Mouse (Mus musculus) heart, adult 2 months (tissue): ENCODE results near the gene Prkch.

Experiments
- CTCF ChIP-seq: fragments of 200-600 bp; IDR thresholded peaks from 2 replicates; pipeline ENCODE4 v1.8.1; 2022; ENCODE audit warnings: antibody characterized with exemption, mild to moderate bottlenecking, moderate library complexity
- EP300 ChIP-seq: fragments of 200-500 bp; IDR thresholded peaks from 2 replicates; pipeline ENCODE4 v1.6.1; 2011; ENCODE audit warnings: low read depth, low read length, control low read depth; ENCODE audit not compliant: insufficient read depth
- POLR2A ChIP-seq: fragments of 200-500 bp; IDR thresholded peaks from 2 replicates; pipeline ENCODE4 v1.6.1; 2011; ENCODE audit warnings: mild to moderate bottlenecking, low read depth, low read length, control low read depth; ENCODE audit not compliant: insufficient read depth

GRCm38 (mm10) chr12:73698841-73699240 lies 114.2 kb downstream of the Prkch start:
- TF ChIP-seq CTCF (no peak), POLR2A (no peak), EP300 (no peak)
